Mouse (Mus musculus) T-helper 2 cell (primary cell): ENCODE data around the gene Lrrc20.
"Not testable (repeated sequence)": the region's sequence is repeated elsewhere in the genome, so short reads cannot be mapped to it uniquely, and the experiment has no call there.

Experiments
- in situ Hi-C: fragments of 300-600 bp; cut with MboI, MseI; formaldehyde crosslinking; loops from one replicate; pipeline ENCODE4 v1.15.1; 2025; ENCODE audit warnings: high pct_unique_total_duplicates

Gene Lrrc20

DNA sequence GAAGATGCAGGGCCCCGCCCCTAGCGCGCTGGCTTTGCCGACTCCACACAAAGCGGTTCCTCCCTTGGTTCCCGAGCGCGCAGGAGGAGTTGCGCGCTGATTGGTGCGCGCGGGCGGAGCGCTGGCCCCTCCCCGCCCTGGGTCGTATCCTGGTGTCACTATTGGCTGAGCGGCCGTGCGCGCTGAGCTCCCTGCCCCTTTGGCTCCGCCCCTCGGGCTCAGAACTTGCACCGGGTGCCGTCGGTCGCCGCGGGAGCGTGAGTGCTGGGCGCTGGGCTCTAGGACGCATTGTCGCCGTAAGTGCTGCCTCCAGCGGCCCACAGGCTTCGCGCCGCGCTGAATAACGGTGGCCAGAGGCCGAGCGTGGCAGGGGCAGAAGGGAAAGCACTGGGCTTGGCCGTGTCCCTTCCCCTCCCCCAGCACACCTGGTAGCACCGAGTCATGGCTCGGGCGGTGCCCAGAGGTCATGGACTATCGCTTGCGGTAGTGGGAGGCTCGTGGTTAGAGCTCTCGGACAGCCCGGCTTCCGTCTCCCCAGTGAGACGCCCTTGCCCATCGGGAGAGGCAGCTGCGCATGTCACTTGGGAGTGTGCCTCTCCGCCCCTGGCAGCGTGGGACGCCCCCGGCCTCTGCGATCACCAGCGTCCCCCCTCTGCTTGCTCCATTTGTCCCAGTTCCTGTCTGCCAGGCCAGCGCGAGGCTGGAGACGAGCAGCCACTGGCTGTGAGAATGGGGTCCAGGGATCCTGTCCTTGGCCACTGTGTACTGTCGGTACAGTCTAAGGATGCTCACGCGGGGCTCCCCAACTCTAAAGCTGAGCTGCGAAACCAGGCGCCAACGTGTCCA, at the start of gene Lrrc20:
Lrrc20 (plus strand) TSS at position 208 of the 846 bp plus-strand sequence.
- in situ Hi-C loops, result no loop called here

DNA sequence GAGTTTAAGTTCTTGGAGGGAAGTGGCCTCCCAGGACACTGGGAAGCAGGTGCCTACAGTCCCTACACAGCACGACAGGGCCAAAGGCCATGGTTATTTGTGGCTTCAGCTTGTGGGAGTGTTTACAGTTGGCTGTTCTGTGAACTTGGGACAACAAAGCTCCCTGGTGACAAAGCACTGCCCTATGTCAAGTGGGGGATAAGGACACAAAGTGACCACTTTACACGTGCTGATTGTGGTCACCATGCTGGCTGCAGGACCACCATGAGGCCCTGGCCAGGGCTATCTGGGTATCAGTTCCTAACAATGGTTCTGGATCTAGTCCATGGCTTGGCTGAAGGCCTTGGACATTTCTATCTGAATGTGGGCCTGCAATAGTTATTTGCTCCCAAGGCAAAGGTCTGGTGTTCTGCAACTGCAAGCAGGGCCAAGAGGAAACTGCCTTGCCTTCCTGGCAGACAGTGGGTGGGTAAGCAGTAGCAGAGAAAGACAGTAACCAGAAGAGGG, 49.3 kb upstream of the Lrrc20 start:
- in situ Hi-C loops, result no loop called here

DNA sequence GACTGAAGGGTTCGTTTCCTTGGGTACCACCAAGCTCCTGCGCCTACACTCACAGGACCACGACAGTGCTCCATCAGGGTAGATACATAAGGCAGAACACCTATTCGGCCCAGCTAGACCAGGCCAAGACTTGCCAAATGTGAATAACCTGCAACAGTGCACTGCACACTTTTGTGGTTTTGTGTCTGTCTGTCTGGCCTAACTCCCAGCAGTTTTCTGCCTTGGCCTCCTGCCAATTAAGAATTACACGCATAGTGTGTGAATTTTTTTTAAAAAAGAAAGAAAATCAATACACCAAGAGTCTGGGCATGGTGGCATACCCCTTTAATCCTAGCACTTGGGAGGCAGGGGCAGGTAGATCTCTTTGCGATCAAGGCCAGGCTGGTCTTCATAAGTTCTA, 47.6 kb upstream of the Lrrc20 start:
- in situ Hi-C loops, result no loop called here

DNA sequence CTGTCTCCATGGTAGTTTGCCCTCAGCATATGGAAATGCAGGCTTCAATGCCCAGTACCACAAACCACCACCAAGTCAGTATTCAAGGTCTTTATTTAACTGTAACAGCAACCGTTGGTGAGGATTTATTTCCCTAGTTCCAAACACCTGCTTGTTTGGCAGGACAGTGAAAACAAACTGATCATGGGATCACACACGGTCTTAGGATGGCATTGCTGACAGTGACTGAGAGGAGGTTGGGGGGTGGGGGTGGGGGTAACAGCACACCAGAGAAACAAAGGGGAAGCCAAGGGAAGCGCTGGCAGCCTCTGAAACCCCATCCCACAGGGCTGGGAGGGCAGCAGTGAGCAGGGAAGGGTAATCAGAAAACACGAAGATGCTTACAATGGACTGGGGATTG, 47.2 kb upstream of the Lrrc20 start:
- in situ Hi-C loops, result no loop called here

DNA sequence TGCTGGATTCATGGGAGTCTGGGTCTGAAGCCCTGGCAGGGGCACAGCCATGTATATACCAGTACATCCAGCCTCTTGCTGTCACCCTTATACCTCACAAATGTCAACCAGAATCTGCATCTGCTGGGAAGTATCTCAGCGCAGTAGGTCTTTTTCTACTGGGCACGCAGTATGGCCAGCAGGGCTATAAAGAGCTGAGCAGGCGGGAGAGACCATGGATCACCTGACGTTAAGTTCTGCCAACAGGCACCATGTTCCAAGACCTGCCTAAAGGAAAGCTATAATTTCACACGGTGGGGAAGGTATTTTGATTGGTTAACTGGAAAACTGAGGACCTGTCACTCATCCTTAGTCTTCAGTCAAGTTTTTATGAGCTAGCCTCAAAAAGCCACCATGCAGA, 46.6 kb upstream of the Lrrc20 start:
- in situ Hi-C loops, result no loop called here

DNA sequence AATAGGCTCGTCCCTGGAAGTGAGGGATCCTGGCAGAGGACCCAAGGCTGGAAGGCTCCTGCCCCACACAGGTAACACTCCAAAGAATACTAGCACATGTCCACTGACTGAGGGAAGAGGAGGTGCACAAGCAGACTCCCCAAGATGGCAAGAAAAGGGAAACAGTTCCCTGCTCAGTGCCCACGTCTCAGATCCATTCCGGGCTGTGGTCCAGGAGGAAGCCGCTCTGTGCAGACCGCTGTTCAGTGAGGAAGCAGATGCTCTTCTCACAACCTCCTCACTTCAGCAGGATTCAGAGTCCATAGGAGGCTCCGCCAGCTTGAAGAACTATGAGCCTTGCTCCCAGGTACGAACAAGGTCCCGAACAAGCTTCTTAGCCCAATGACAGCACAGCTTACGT, 44.2 kb upstream of the Lrrc20 start:
- in situ Hi-C loops, result no loop called here

DNA sequence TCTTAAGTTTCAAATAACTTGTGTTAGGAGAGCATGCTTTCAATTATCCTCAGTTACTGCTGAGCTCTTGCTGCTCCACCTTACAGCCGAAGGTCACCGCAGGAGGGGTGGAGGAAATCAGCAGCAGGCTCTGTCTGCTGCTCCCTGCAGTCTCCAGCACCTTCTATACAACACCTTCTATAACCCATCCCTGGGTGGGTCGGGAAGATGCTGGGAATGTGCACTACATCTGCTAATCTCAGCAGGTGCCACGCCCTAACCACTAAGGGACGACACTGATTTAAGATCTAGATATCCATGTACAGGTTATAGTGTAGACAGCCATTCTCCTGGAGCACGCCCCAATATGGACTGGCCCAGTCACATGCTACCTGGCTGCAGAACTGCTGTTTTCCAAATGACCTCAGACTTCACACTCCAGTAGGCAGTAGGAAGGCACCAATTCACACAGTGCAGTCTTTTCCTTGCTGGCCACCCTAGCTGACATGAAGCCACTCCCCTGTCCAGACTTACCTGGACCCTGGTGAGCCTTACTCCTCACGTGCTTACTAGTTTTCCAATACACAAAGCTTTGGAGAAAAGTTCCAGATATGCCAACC, 35.3 kb upstream of the Lrrc20 start:
- in situ Hi-C loops, result no loop called here

DNA sequence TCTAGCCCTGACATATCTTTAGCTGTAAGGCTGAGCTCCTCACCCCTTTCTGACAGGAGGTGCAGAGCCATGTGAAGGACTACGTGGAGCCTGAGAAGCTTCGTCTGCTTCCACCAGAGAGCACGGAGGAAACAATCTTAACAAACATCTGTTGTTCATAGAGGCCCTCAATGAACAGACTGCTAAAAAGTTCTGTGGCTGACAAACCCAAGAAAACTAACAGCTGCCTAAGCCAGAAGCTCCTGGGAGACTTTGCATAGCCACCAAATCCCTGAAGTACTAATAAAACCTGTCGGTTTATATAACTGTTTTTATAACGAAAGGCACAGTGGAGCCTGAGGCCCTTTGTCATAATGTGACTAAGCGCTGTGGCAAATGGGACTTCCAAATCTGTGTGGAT, 32.1 kb upstream of the Lrrc20 start:
- in situ Hi-C loops, result no loop called here

DNA sequence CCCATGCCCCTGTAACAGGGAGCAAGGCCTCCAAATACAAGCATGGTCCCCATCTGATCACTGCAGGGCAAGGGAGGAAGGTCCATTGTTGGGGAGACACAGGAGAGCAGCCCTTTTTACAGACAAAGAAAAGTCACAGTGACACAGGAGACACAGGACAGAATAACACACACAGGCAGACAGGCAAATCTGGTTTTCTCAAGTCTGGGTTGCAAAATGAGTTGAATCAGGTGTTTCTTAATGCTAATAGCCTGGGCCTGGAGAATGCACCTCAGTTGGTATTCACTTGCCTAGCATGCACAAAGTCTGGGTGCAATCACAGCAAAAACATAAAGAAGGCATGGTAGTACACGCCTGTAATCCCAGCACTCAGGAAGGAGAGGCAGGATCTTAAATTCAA, 31.7 kb upstream of the Lrrc20 start:
- in situ Hi-C loops, result no loop called here

DNA sequence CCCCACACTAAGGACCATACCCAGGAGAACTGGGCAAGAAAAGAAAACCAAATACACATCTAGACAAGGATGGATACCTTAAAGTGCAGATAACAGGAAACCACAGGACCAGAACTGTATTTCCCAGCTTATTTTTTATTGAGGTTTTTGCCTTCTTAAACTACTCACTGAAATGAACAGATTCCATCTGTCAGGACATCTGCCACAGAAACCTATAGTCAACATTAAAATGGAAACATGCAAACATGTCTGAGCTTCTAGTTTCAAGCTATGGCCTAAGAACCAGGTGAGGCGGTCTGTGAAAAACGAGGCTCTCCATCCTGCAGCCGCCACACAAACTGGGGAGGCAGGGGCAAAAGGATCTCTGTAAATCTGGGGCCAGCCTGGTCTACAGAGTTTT, 30.6 kb upstream of the Lrrc20 start:
- in situ Hi-C loops, result no loop called here

DNA sequence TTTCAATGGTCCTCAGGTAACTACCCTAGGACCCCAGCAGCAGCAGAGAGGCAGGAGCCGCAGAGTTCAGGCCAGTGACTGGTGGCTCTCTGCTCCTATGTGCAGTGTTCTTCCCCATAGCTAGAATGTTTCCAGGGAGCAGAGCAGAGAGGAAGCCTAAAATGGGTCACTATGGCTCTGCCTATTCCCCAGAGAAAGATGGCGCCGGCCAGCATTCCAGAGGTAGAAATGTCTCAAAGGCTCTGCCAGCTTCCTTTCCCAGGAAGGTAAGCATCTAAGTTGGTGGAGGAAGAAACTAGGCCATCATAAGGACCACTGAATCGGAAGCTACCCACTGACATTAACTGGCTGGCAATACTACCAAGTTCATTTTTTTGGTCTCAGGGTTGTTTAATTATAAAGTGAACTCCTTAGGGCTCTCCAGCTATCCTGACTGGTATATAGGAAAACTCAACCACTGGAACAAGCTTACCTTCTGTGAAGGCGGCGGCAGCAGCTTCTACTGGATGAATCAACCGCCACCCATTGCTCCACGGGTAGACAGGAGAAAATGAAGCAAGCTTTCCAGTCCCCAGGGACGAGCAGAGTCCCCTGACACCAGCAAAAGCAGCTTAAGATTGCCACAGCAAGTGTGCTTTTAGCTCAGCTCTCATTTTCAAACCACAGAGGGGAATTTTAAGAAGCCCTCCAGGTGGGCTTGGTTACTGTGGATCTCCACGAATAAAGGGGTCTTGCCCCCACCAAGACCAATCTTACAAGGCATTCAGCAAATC, 27.8 kb upstream of the Lrrc20 start:
- in situ Hi-C loops, result no loop called here

DNA sequence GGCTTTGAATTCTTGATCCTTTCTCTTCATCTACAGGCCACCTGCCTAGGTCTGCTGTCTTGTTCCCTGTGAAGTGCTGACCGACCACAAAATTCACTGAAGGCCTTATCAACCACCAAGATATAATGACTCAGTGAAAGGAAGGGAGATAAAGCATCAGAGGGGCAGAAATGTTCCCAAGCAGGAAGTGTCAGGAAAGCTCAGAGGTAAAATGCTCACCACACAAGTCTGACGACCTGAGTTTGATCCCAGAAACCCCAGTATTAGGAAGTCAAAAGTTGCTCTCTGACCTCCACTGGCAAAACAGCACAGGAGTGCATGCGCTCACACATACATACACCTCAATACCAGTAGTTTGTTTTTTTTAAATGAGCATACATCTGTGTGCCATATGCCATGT, 26.8 kb upstream of the Lrrc20 start:
- in situ Hi-C loops, result no loop called here

DNA sequence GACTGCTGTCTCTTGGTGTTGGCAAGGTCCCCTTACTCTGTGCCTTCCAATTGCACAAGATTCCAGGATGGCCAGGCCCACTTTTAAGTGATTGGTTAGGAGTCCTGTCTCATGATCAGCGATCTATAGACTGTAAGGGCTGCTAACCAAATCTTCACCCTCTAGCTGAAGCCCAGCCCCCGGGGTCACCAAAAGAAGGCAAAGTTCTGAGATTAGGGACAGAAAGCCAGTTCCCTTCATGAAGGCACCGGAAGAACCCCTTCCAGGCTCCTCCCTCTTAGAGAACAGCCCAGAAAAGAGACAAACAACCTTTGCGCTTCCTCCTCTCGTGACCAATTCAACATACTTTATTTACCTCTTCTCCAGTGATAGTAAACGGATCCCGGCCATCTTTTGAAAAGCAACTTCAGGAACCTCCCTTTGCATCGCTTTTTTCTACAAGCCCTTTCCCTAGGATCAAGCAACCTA, 24.1 kb upstream of the Lrrc20 start:
- in situ Hi-C loops, result no loop called here

DNA sequence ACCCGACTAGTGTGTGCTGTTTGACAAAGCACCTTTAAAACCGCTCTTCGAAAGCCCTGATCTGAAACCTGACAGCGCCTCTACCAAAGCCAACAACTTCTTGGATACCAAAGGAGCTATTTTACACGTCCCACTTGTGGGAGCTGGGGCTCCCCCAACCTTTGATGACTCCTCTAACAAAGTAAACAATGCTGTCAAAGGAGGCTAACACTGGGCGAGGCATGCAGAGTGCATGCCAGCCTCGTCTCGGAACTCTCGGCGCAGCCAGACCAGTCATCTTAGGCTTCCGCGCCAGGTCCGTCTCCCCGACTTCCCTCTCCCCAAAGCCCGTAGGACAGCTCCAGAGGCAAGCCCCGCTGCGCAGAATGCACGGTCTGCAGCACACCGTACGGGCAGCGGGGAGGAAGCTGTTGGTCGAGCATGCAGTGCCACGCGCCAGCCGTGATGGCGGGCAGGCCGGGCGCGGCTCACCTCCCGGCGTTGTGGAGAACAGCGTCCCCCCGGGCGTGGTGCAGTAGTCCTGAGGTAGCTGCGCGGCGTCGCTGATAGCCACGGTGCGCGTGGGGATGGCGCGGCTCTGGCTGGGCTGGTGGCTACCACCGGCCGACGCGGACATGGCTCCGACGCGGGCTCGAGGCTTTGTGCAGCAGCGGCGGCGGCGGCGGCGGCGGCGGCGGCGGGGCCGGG, 23.5 kb upstream of the Lrrc20 start:
- in situ Hi-C loops, result no loop called here

DNA sequence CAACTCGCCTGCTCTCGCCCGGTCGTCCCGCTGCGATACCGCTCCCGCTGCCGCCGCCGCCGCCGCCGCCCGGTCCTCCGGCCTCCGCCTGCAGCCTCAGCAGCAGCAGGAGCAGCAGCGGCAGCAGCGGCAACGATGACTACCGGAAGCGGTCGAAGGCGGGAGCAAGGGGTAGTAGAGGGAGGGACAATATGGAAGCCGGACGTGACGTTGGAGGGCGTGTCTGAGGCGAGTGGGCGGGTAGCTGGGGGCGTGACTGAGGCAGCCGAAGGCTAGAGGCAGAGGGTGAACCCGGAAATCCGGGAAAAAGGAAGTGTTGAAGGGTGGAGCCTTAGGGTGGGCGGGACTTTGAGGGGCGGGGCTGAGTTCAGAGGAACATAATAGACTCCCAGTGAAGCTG, 23.0 kb upstream of the Lrrc20 start, which contains the start of gene Eif4ebp2:
Eif4ebp2 (minus strand) TSS at position 17 of the 400 bp plus-strand sequence.
- in situ Hi-C loops, result no loop called here

DNA sequence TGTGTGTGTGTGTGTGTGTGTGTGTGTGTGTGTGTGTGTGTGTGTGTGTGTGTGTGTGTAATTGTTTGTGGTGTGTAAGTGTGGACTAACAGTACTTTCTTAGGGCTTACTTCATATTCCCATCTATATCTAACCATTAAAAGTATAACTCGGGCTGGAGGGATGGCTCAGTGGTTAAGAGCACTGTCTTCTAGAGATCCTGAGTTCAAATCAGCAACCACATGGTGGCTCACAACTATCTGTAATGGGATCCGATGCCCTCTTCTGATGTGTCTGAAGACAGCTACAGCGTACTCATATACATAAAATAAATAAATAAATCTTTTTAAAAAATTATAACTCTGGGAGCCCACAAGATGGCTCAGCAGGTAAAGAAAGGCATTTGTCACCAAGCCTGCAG, 22.4 kb upstream of the Lrrc20 start:
- in situ Hi-C loops, result not testable (repeated sequence)

DNA sequence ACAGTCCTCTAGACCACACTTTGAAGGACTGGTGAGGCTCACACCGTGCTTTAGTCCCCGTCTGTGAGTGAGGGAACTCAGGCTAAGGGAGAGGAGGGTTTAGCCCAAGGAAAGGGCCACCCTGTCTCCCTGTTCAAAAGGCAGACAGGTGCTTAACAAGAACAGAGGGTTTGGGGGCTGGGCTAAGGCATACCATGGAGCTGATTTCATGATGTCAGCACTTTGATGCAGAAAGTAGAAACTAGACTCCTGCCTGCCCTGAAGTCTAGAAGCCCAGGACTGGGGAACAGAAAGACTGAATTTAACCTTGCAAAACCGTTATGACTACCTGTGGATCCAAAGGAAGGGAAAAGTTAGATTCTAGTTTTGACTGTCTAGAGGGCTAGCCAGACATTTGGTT, 18.4 kb upstream of the Lrrc20 start:
- in situ Hi-C loops, result no loop called here

DNA sequence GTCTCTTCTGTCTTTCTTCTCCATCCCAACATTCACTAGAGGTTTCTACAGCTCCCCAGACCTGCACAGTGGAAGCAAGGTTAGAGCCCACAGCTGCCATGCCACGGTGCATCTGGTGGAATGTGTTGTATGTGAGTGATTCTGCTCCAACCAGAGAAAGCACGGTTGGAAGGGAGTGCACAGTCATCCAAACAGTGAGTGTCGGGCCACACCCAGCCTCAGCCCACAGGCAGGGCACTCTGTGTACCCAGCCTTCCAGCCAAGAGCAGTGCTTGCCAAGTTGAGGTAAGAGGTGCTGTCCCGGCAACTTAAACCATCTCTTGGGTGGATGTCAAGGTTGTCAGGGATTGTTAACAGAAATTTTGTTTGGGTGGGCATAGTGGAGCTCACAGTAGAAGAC, 10.6 kb upstream of the Lrrc20 start:
- in situ Hi-C loops, result loop anchor here (10.0 kb wide), 1 partner anchor 1700 kb away; no protein-coding TSS in a partner anchor

DNA sequence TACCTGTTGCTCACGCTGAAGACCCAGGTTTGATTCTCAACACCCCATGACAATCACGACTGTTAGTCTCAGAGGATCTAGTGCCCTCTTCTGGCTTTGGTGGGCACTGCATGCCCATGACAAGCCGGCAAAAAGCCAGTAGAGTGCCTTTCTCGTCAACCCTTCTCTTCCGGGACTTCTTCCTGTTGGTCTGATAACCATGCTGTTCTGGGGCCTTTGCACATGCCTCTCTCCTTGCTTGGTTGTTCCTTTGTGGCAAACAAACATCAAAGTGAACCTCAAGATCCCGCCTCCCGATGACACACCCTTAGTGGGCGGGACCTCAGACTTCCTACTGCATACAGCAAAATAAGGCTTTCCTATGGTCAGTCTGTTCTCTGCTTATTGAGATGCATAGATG, 9.4 kb upstream of the Lrrc20 start:
- in situ Hi-C loops, result loop anchor here (10.0 kb wide), 1 partner anchor 1699 kb away; no protein-coding TSS in a partner anchor

DNA sequence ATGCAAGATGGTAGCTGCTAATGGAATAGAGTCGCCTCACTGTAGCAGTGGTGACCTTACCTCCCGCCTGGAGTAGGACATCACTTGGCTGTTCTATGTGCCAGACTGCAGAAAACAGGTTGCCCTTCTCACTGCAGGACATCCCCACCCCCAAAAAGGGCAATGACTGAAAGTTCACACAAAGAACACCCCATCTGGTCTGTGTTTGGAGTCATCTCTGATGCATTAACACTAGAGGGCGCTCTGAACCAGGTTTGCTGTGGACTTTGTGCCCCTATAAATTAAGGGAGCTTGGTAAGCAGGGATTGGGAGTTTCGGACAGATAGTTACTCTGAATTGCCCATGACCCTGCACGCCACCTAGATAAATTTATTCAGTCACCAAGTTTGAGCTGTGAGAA, 8.7 kb upstream of the Lrrc20 start:
- in situ Hi-C loops, result loop anchor here (10.0 kb wide), 1 partner anchor 1698 kb away; no protein-coding TSS in a partner anchor

DNA sequence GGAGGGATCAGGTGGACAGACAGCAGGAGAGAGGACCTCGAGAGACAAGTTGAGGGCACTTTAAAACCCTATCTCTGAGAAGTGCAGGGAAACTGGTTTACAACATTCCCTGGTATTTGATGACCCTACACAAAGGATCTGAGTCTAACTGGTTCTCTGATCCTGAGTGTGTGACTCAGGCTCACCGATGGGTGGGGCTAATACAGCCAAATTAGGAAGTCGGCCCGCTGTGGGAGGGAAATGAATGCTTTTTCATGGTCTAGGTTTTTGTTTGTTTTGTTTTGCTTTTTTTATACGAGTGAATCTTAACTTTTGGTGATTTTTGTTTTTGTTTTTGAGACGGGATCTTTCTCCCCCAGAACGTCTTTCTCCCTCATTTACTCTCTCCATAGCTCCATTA, 6.7 kb upstream of the Lrrc20 start:
- in situ Hi-C loops, result loop anchor here (10.0 kb wide), 1 partner anchor 1696 kb away; no protein-coding TSS in a partner anchor
